Mouse (Mus musculus) spleen, adult 2 months (tissue): Measurements from ENCODE around the gene Lgi2.

Experiments used
- CTCF ChIP-seq: fragments of 200-500 bp; IDR thresholded peaks from 2 replicates; pipeline ENCODE4 v1.5.1; 2011; ENCODE audit warnings: mild to moderate bottlenecking, inconsistent platforms; ENCODE audit not compliant: insufficient read depth, insufficient read length, insufficient replicate concordance; ENCODE audit errors: extremely low read depth
- POLR2A ChIP-seq: fragments of 200-500 bp; IDR thresholded peaks from 2 replicates; pipeline ENCODE4 v1.6.1; 2011; ENCODE audit warnings: low read depth, low read length, inconsistent platforms

- TF ChIP-seq CTCF: no peak
- no peak for TF ChIP-seq POLR2A
These were observed 1.9 kb downstream of the Lgi2 start for GRCm38 (mm10) chr5:52564351-52564750.
